Mouse (Mus musculus) E14TG2a.4 (cell line): ENCODE measurements at regions not wholly inside any gene's neighbourhood (a gene's known extent, or its start where the extent isn't known, plus 50 kb on each side); places are given as distances from the start of the nearest gene placed in this dataset.

Experiments used
- H3K27me3 ChIP-seq: 2 replicates; pipeline ENCODE4 v1.6.1; 2014; ENCODE audit warnings: low read length, control low read depth; ENCODE audit not compliant: insufficient read depth
- H3K36me3 ChIP-seq: 2 replicates; pipeline ENCODE4 v1.6.1; 2014; ENCODE audit warnings: low read length, control low read depth; ENCODE audit not compliant: insufficient read depth
- H3K4me1 ChIP-seq: replicated peaks from 2 replicates; pipeline ENCODE4 v1.6.1; 2014; ENCODE audit warnings: low read depth, low read length, control low read depth
- H3K4me3 ChIP-seq: replicated peaks from 2 replicates; pipeline ENCODE4 v1.5.1; 2014; ENCODE audit warnings: mild to moderate bottlenecking, low read length
- H3K9me3 ChIP-seq: 2 replicates; pipeline ENCODE4 v1.6.1; 2014; ENCODE audit warnings: low read length, control low read depth
- CTCF ChIP-seq: conservative IDR thresholded peaks from 2 replicates; pipeline ENCODE4 v1.5.1; 2014; ENCODE audit warnings: low read length
- NANOG ChIP-seq: IDR thresholded peaks from 2 replicates; pipeline ENCODE4 v1.6.1; 2014; ENCODE audit warnings: borderline replicate concordance, low read length, mixed read lengths
- POU5F1 ChIP-seq: IDR thresholded peaks from 2 replicates; pipeline ENCODE4 v1.6.1; 2014; ENCODE audit warnings: low read length, borderline replicate concordance

DNA sequence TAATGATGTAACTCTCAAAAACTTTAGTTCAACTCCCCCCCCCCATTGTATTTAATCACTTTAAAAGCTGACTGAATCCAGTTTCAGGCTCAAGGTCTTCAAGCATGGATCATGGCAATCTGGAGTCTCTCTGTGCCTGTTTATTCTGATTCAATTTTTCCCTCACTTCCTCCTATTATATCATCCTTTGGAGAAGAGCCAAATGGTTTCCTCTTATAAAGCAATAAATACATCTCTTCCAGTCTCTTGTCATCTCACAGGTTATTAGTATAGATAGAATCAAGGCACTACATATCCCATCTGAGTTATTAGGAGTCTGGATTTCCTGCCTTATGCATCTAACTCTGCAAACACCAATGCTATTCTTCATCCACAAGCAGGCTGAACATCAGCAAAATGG lies 530.2 kb upstream of the Pdcd1 start:
- H3K4me3 ChIP-seq, result no peak overlapping the region
- H3K36me3 ChIP-seq, result no peaks in the 10 kb centered on the region
- no peaks in the 10 kb centered on the region; the same call in 1 of the 2 replicates for H3K9me3 ChIP-seq
- no peaks in the 10 kb centered on the region for H3K27me3 ChIP-seq
- TF ChIP-seq POU5F1 (no peak), CTCF (no peak), NANOG (no peak)
- no peaks in the 10 kb centered on the region for H3K4me1 ChIP-seq

DNA sequence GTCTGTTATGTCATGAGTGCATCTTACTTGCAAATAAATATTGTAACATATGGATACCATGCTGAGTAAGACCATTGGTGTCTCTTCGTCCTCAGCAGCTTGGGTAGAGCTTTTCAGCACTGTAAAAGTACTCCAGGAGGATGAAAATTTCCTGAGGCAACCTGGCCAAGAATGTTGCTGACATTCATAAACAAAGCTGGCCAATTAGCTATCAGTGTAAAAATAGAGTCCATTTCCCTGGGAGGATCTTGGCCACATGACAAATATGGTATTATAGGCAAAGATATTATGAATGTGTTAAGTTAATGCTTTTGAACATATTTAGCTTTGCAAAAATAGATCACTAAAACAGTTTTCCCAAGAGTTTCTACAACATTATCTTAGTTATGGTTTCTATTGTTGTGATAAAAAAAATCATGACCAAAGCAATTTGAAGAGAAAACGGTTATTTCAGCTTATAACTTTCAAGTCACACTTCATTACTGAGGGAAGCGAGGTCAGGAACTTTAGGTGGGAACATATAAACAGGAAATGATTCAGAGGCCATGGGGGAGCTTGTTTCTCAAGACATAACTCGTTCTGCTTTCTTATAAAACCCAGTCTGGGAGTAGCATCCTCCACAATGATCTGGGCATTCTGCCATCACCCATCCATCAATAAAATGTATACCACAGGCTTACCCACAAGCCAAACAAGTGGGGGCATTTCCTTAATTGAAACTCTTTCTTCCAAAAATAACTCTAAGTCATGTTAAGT lies 529.5 kb upstream of the Pdcd1 start:
- H3K27me3 ChIP-seq, result no peaks in the 10 kb centered on the region
- no peaks in the 10 kb centered on the region for H3K4me1 ChIP-seq
- H3K36me3 ChIP-seq, result no peaks in the 10 kb centered on the region
- TF ChIP-seq CTCF (no peak), NANOG (no peak), POU5F1 (no peak)
- H3K9me3 ChIP-seq, result no peaks in the 10 kb centered on the region; the same call in 1 of the 2 replicates
- no peak overlapping the region for H3K4me3 ChIP-seq

DNA sequence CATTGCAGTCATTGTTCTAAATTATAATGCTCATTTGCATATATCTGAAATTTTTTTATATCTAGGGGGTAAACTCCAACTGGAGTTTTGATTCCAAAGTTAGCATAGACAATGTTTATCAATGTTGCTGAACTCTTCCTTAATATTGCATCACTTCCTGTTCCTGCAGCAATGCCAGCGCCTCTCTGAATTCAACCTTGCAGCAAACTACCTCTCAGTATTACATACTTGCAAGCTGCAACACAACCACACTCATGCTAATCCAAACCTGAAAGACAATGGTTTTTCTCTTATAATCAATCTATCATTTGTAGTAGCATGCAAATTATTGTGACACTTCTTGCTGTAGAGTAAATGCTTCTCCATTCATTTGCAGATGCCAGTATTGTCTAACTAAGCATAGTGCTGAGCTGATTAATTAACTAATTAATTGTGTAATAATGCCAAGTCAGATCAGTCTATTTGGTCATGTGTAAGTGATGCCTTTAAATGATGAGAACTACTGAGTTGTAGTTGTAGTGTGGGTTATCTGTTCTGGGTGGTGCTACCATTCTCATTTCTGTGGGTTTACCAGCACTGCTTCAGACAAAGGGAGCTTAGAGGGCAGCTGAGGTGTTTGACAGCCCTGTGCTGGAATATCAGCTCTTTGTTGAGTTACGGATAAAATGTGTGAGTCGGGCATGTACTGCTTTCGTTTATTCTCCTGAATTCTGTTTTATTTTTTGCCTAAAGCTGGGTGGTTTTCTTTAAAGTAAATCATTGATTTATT lies 480.6 kb upstream of the Pdcd1 start:
- H3K36me3 ChIP-seq, result no peaks in the 10 kb centered on the region
- no peak for TF ChIP-seq NANOG
- TF ChIP-seq POU5F1, result no peak
- TF ChIP-seq CTCF, result no peak
- H3K9me3 ChIP-seq, result no peaks in the 10 kb centered on the region
- H3K4me1 ChIP-seq, result no peaks in the 10 kb centered on the region
- no peaks in the 10 kb centered on the region for H3K27me3 ChIP-seq
- H3K4me3 ChIP-seq, result no peak overlapping the region

DNA sequence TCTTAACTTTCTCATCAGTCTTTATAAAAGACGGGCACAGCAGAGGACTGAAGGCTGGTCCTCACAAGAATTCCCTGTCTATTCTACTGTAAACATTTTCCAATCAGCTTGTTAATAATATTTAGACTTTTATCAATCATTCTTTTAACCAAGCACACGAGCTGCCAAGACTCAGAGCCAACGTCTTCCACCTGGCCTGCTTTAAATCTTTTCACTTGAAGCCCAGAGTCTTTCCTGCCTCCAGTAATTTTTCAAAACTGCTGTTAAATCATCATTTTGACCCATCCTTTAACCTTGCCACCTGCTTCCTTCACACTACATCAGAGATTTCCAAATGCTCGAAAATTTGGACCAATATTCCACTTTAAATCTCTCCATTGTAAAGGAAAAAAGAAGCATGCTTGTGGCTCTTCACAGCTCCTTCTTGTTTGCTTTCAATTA lies 451.7 kb upstream of the Pdcd1 start:
- H3K36me3 ChIP-seq, result no peaks in the 10 kb centered on the region
- no peak overlapping the region for H3K4me3 ChIP-seq
- H3K27me3 ChIP-seq, result no peaks in the 10 kb centered on the region
- TF ChIP-seq NANOG (no peak), CTCF (no peak), POU5F1 (no peak)
- no peaks in the 10 kb centered on the region for H3K4me1 ChIP-seq
- no peaks in the 10 kb centered on the region for H3K9me3 ChIP-seq

DNA sequence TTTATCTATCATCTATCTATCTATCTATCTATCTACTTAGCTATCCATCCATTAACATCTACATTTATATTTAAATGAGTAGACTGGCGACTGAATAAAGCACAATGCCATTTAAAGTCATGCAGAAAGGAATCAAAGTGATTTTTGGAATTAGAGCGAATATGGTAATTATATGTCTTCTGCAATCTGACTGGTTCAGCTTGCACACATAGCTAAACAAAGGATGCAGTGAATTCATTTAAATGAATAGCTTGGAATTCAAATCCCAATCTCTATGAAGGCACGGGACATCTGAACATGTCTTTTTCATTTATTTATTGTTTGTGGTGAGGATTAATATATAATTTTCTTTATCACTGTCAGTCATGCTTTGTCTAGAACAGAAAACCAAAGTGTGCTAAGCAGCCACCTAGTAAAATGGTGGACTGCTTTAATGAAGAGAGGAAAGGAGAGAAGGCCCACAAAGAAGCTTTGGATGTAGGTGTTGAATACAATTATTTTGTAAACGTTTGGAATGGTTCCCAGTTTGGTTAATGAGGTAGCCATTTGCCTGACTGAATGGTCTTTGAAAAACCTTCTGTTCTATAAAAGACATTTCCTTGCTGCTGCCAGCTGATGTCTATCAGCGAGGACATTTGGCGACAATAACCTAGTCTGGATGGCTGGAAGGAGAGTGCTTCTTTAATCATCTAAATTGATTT lies 451.2 kb upstream of the Pdcd1 start:
- H3K9me3 ChIP-seq, result no peaks in the 10 kb centered on the region
- no peaks in the 10 kb centered on the region for H3K36me3 ChIP-seq
- H3K4me3 ChIP-seq, result no peak overlapping the region
- H3K4me1 ChIP-seq, result no peaks in the 10 kb centered on the region
- H3K27me3 ChIP-seq, result no peaks in the 10 kb centered on the region
- no peak for TF ChIP-seq POU5F1
- TF ChIP-seq NANOG, result no peak
- no peak for TF ChIP-seq CTCF

DNA sequence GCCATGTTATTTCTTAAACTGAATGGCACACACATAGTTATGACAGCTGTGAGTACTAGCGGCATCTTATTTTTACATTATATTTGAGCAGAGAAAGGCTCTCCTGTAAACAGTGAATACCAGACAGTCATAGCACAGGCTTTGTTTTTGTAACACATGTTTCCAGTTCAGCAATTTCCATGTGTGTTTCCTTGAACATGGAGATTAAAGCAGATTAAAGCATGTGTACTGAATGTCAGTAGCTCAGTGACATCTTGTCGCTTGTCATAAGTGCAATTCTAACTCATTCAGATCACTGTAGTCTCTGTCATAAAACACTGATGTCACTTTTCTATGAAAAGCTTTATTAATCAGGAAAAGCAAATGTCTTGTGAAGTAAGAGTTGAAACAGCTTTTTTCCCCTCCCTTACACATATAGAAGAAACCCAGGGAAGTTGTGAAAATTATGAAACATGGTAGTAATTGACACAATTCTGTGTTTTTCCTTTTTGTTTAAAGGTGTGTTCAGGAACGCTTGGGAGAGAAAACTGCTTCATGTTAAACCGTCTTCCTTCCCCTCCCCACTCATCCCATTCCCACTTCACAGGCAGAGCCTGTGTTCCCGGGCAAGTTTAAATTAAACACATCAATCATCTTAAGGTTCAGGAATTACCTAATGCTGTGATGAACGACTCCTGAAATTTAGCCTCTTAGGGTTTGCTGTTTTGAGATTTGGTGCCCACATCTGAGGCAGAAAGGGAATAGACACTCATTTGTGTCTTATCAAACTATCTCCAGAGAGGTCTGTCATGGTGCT lies 449.9 kb upstream of the Pdcd1 start:
- H3K27me3 ChIP-seq, result no peaks in the 10 kb centered on the region
- H3K9me3 ChIP-seq, result no peaks in the 10 kb centered on the region
- no peaks in the 10 kb centered on the region for H3K36me3 ChIP-seq
- H3K4me3 ChIP-seq, result no peak overlapping the region
- no peak for TF ChIP-seq NANOG
- TF ChIP-seq POU5F1, result no peak
- TF ChIP-seq CTCF, result no peak
- no peaks in the 10 kb centered on the region for H3K4me1 ChIP-seq

DNA sequence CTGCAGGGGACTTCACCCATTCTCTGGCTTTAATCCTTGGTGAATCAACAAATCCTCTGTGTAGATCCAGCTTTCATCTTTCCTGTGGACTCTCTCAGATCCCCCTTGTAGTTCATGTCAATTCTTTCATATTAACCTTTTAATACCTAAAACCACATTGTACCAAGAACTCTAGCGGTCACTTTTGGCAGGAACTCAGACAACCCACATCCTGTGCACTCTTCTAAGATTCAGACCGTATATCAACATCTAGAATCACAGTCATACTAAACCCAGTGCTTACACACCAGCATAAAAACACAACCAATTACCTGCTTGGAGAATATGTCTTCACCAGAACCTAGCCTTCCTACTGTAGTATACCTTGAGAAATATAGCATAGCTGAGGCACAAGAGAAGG lies 444.6 kb upstream of the Pdcd1 start:
- Histone ChIP-seq H3K4me1 (no peaks in the 10 kb centered on the region), H3K27me3 (no peaks in the 10 kb centered on the region), H3K4me3 (no peak overlapping the region), H3K36me3 (no peaks in the 10 kb centered on the region), H3K9me3 (no peaks in the 10 kb centered on the region; the same call in 1 of the 2 replicates)
- TF ChIP-seq NANOG (no peak), POU5F1 (no peak), CTCF (no peak)
